Mouse (Mus musculus) ES-E14 (cell line): ENCODE measurements around the gene Fli1. TPM values are rescaled to one million over a fixed set of nuclear protein-coding genes. Genes with fewer than 3 reads are reported as not detected.

Experiments
- DNase-seq: peaks from one replicate; pipeline ENCODE4 v3.0.0-alpha.2; 2013; ENCODE audit warnings: low read depth, low spot score
- H3K27ac ChIP-seq: 2 replicates; pipeline ENCODE4 v1.5.1; 2012; ENCODE audit warnings: low read depth, mild to moderate bottlenecking, low read length, moderate library complexity, mixed read lengths; ENCODE audit not compliant: poor library complexity, insufficient read depth, severe bottlenecking
- H3K36me3 ChIP-seq: 2 replicates; pipeline ENCODE4 v1.6.1; 2012; ENCODE audit warnings: mild to moderate bottlenecking, low read length, moderate library complexity, mixed read lengths; ENCODE audit not compliant: control insufficient read depth, poor library complexity, insufficient read depth, severe bottlenecking
- H3K4me1 ChIP-seq, 2 experiments: fragments of 150-350 bp in 1 of 2; sonication (generic) in 1 of 2; 2 replicates each; pipeline ENCODE4 v1.6.1; 2012; ENCODE audit warnings: low read length in 2 of 2, mild to moderate bottlenecking in 1 of 2, mixed read lengths in 1 of 2; ENCODE audit not compliant: control insufficient read depth in 2 of 2, insufficient read depth in 2 of 2, poor library complexity in 1 of 2
- H3K4me3 ChIP-seq, 2 experiments: fragments of 150-350 bp in 1 of 2; sonication (generic) in 1 of 2; 2 replicates each; pipeline ENCODE4 v1.5.1; 2012; ENCODE audit warnings: low read length in 2 of 2, low read depth in 1 of 2, mild to moderate bottlenecking in 1 of 2, mixed read lengths in 1 of 2; ENCODE audit not compliant: insufficient read depth in 1 of 2, poor library complexity in 1 of 2, severe bottlenecking in 1 of 2
- H3K9ac ChIP-seq: 2 replicates; pipeline ENCODE4 v1.6.1; 2012; ENCODE audit warnings: low read depth, mild to moderate bottlenecking, low read length, mixed read lengths; ENCODE audit not compliant: poor library complexity, insufficient read depth, severe bottlenecking
- H3K9me3 ChIP-seq: fragments of 150-350 bp; sonication (generic); 2 replicates; pipeline ENCODE4 v1.6.1; 2012; ENCODE audit warnings: low read depth, mild to moderate bottlenecking, low read length; ENCODE audit not compliant: control insufficient read depth, insufficient read depth
- CHD2 ChIP-seq: IDR thresholded peaks from 2 replicates; pipeline ENCODE4 v1.6.1; 2014; ENCODE audit warnings: mild to moderate bottlenecking, low read depth, low read length, inconsistent platforms
- HCFC1 ChIP-seq: IDR thresholded peaks from 2 replicates; pipeline ENCODE4 v1.6.1; 2012; ENCODE audit warnings: low read length, inconsistent platforms, borderline replicate concordance; ENCODE audit not compliant: insufficient read depth
- MAFK ChIP-seq: IDR thresholded peaks from 2 replicates; pipeline ENCODE4 v1.6.1; 2014; ENCODE audit warnings: mild to moderate bottlenecking, low read depth, low read length, inconsistent platforms; ENCODE audit not compliant: insufficient read depth
- ZC3H11A ChIP-seq: IDR thresholded peaks from 2 replicates; pipeline ENCODE4 v1.6.1; 2012; ENCODE audit warnings: low read depth, mild to moderate bottlenecking, inconsistent platforms, low read length, borderline replicate concordance
- ZNF384 ChIP-seq: IDR thresholded peaks from 2 replicates; pipeline ENCODE4 v1.6.1; 2012; ENCODE audit warnings: low read depth, low read length, inconsistent platforms
- in situ Hi-C, 2 experiments: fragments of 600-800 bp; cut with MboI; formaldehyde crosslinking; loops; one replicate each; pipeline ENCODE4 v1.15.1; 2025; ENCODE audit warnings: low sequenced_read_pairs in 2 of 2, inconsistent platforms in 1 of 2; ENCODE audit not compliant: unreplicated experiment in 2 of 2
- total RNA-seq: library from RNA; depleted of rRNA; stranded (reverse); fragments of 300-350 nt; gene quantifications from 2 replicates; pipeline ENCODE4 v1.2.3, GENCODE M21; 2012

Gene Fli1
- total RNA-seq, 1 experiment: 0.40 TPM

GRCm38 (mm10) chr9:32400662-32401161 lies 141.9 kb downstream of the Fli1 start:
- Histone ChIP-seq H3K27ac (no peak overlapping the region), H3K4me3 (no peak overlapping the region), H3K36me3 (no peaks in the 10 kb centered on the region), H3K9me3 (no peaks in the 10 kb centered on the region), H3K4me1 (no peaks in the 10 kb centered on the region), H3K9ac (no peak overlapping the region)
- TF ChIP-seq MAFK (no peak), CHD2 (no peak), ZNF384 (no peak)
- no peak for DNase-seq
- in situ Hi-C loops: loop anchor here in 1 of 2 experiments (10.0 kb wide), 1 partner anchor 694 kb away; no protein-coding TSS in a partner anchor

- no peak for DNase-seq
- Histone ChIP-seq H3K9ac (no peak overlapping the region), H3K4me1 (no peaks in the 10 kb centered on the region), H3K27ac (no peak overlapping the region), H3K9me3 (no peaks in the 10 kb centered on the region), H3K4me3 (no peak overlapping the region), H3K36me3 (no peaks in the 10 kb centered on the region)
- in situ Hi-C loops: loop anchor here in 1 of 2 experiments (10.0 kb wide), 1 partner anchor 695 kb away; no protein-coding TSS in a partner anchor
- TF ChIP-seq ZNF384 (no peak), CHD2 (no peak), MAFK (no peak), HCFC1 (no peak), ZC3H11A (no peak)
Measured at GRCm38 (mm10) chr9:32400212-32400611, 142.4 kb downstream of the Fli1 start.

- Histone ChIP-seq H3K27ac (no peak overlapping the region), H3K4me1 (no peaks in the 10 kb centered on the region), H3K9me3 (no peaks in the 10 kb centered on the region), H3K36me3 (no peaks in the 10 kb centered on the region), H3K9ac (no peak overlapping the region), H3K4me3 (no peak overlapping the region)
- no peak for DNase-seq
- in situ Hi-C loops: no loop called here
- TF ChIP-seq ZNF384: no peak
- no peak for TF ChIP-seq ZC3H11A
- no peak for TF ChIP-seq CHD2
- TF ChIP-seq MAFK: no peak
- no peak for TF ChIP-seq HCFC1
Measured at GRCm38 (mm10) chr9:32394761-32395161, 147.9 kb downstream of the Fli1 start.

GRCm38 (mm10) chr9:32392716-32393115 lies 149.9 kb downstream of the Fli1 start:
- DNase-seq: no peak
- H3K4me3 ChIP-seq: no peak overlapping the region
- TF ChIP-seq CHD2: no peak
- no peak for TF ChIP-seq ZNF384
- TF ChIP-seq MAFK: no peak
- no peak for TF ChIP-seq ZC3H11A
- TF ChIP-seq HCFC1: no peak
- no peaks in the 10 kb centered on the region for H3K4me1 ChIP-seq
- no peaks in the 10 kb centered on the region for H3K36me3 ChIP-seq
- H3K9ac ChIP-seq: no peak overlapping the region
- in situ Hi-C loops: no loop called here
- H3K9me3 ChIP-seq: no peaks in the 10 kb centered on the region
- H3K27ac ChIP-seq: no peak overlapping the region

GRCm38 (mm10) chr9:32391701-32392100 lies 151.0 kb downstream of the Fli1 start:
- no peak overlapping the region for H3K9ac ChIP-seq
- in situ Hi-C loops: no loop called here
- H3K9me3 ChIP-seq: no peaks in the 10 kb centered on the region
- no peaks in the 10 kb centered on the region for H3K4me1 ChIP-seq
- no peak for DNase-seq
- TF ChIP-seq MAFK: no peak
- no peak for TF ChIP-seq ZC3H11A
- TF ChIP-seq CHD2: no peak
- no peak for TF ChIP-seq ZNF384
- no peak for TF ChIP-seq HCFC1
- no peak overlapping the region for H3K27ac ChIP-seq
- H3K4me3 ChIP-seq: no peak overlapping the region
- H3K36me3 ChIP-seq: no peaks in the 10 kb centered on the region
